Mouse (Mus musculus): ENCODE data around the gene Retnla.

- TF ChIP-seq POLR2A (IDR thresholded peaks at IDR 0.05; ENCODE audit: low read depth, low read length) (no peak), CTCF (IDR thresholded peaks at IDR 0.05; ENCODE audit: borderline replicate concordance, insufficient read depth, low read length) (no peak)
Measured at GRCm38 (mm10) chr16:48805412-48805811, 36.9 kb upstream of the Retnla start.
